Mouse (Mus musculus): ENCODE measurements at regions not wholly inside any gene's neighbourhood (a gene's known extent, or its start where the extent isn't known, plus 50 kb on each side); places are given as distances from the start of the nearest gene placed in this dataset.

- no peak for TF ChIP-seq POLR2A (IDR thresholded peaks at IDR 0.05; ENCODE audit: borderline replicate concordance, extremely low read depth, insufficient read depth, insufficient read length)
- Histone ChIP-seq H3K4me2 (replicated peaks; ENCODE audit: low read depth, low read length, severe bottlenecking) (no peak overlapping the region), H3K9ac (ENCODE audit: low read depth, low read length, severe bottlenecking) (no peak overlapping the region), H3K27ac (replicated peaks; ENCODE audit: low read depth, low read length) (no peak overlapping the region), H3K36me3 (ENCODE audit: control insufficient read depth, insufficient read depth, low read length) (no peaks in the 10 kb centered on the region), H3K4me3 (replicated peaks; ENCODE audit: low read length) (no peak overlapping the region), H3K27me3 (ENCODE audit: control insufficient read depth, insufficient read depth, low read length) (no peaks in the 10 kb centered on the region), H3K9me3 (ENCODE audit: control insufficient read depth, low read length) (no peaks in the 10 kb centered on the region), H3K4me1 (ENCODE audit: control insufficient read depth, insufficient read depth, low read length) (no peaks in the 10 kb centered on the region)
- WGBS, result 66% methylated on average over 2 of the region's 2 CpGs
- DNase-seq (ENCODE audit: low spot score), result no peak
- ATAC-seq (ENCODE audit: low FRiP score, low read depth), result no peak
Observed at GRCm38 (mm10) chr1:189099121-189099520, 91.5 kb upstream of the Kctd3 start.

GRCm38 (mm10) chr1:189092819-189093218 is 85.2 kb upstream of the Kctd3 start:
- no peak for ATAC-seq (ENCODE audit: low FRiP score, low read depth)
- no peak for TF ChIP-seq POLR2A (IDR thresholded peaks at IDR 0.05; ENCODE audit: borderline replicate concordance, extremely low read depth, insufficient read depth, insufficient read length)

GRCm38 (mm10) chr1:189085245-189085644 is 77.6 kb upstream of the Kctd3 start:
- no peak for ATAC-seq (ENCODE audit: low FRiP score, low read depth)
- Histone ChIP-seq H3K4me2 (replicated peaks; ENCODE audit: low read depth, low read length, severe bottlenecking) (no peak overlapping the region), H3K4me3 (replicated peaks; ENCODE audit: low read length) (no peak overlapping the region), H3K27me3 (ENCODE audit: control insufficient read depth, insufficient read depth, low read length) (no peaks in the 10 kb centered on the region), H3K9ac (ENCODE audit: low read depth, low read length, severe bottlenecking) (no peak overlapping the region), H3K9me3 (ENCODE audit: control insufficient read depth, low read length) (peaks cover 11% of the 10 kb centered on the region), H3K36me3 (ENCODE audit: control insufficient read depth, insufficient read depth, low read length) (no peaks in the 10 kb centered on the region), H3K27ac (replicated peaks; ENCODE audit: low read depth, low read length) (no peak overlapping the region), H3K4me1 (ENCODE audit: control insufficient read depth, insufficient read depth, low read length) (peaks cover 3% of the 10 kb centered on the region)
- DNase-seq (ENCODE audit: low spot score), result no peak
- TF ChIP-seq POLR2A (IDR thresholded peaks at IDR 0.05; ENCODE audit: borderline replicate concordance, extremely low read depth, insufficient read depth, insufficient read length), result no peak
- WGBS, result 77% methylated on average over 2 of the region's 2 CpGs

More at GRCm38 (mm10) chr1:189092819-189093218, 85.2 kb upstream of the Kctd3 start:
- H3K9ac ChIP-seq (ENCODE audit: low read depth, low read length, severe bottlenecking), result no peak overlapping the region
- H3K4me2 ChIP-seq (replicated peaks; ENCODE audit: low read depth, low read length, severe bottlenecking), result no peak overlapping the region
- no peak for DNase-seq (ENCODE audit: low spot score)
- no peaks in the 10 kb centered on the region for H3K4me1 ChIP-seq (ENCODE audit: control insufficient read depth, insufficient read depth, low read length)
- no peaks in the 10 kb centered on the region for H3K27me3 ChIP-seq (ENCODE audit: control insufficient read depth, insufficient read depth, low read length)
- H3K4me3 ChIP-seq (replicated peaks; ENCODE audit: low read length), result no peak overlapping the region
- H3K27ac ChIP-seq (replicated peaks; ENCODE audit: low read depth, low read length), result no peak overlapping the region
- 82% methylated on average over 3 of the region's 3 CpGs for WGBS
- no peaks in the 10 kb centered on the region for H3K9me3 ChIP-seq (ENCODE audit: control insufficient read depth, low read length)
- H3K36me3 ChIP-seq (ENCODE audit: control insufficient read depth, insufficient read depth, low read length), result no peaks in the 10 kb centered on the region

GRCm38 (mm10) chr1:189081267-189081666 is 73.6 kb upstream of the Kctd3 start:
- ATAC-seq (ENCODE audit: low FRiP score, low read depth) (no peak), DNase-seq (ENCODE audit: low spot score) (no peak)
- Histone ChIP-seq H3K27ac (replicated peaks; ENCODE audit: low read depth, low read length) (no peak overlapping the region), H3K27me3 (ENCODE audit: control insufficient read depth, insufficient read depth, low read length) (no peaks in the 10 kb centered on the region), H3K4me1 (ENCODE audit: control insufficient read depth, insufficient read depth, low read length) (peaks cover 3% of the 10 kb centered on the region), H3K4me3 (replicated peaks; ENCODE audit: low read length) (no peak overlapping the region), H3K9ac (ENCODE audit: low read depth, low read length, severe bottlenecking) (no peak overlapping the region), H3K36me3 (ENCODE audit: control insufficient read depth, insufficient read depth, low read length) (no peaks in the 10 kb centered on the region), H3K4me2 (replicated peaks; ENCODE audit: low read depth, low read length, severe bottlenecking) (no peak overlapping the region), H3K9me3 (ENCODE audit: control insufficient read depth, low read length) (peaks cover 11% of the 10 kb centered on the region)
- 34% methylated on average over 2 of the region's 2 CpGs for WGBS
- TF ChIP-seq POLR2A (IDR thresholded peaks at IDR 0.05; ENCODE audit: borderline replicate concordance, extremely low read depth, insufficient read depth, insufficient read length), result no peak

- Histone ChIP-seq H3K9ac (ENCODE audit: low read depth, low read length, severe bottlenecking) (no peak overlapping the region), H3K4me3 (replicated peaks; ENCODE audit: low read length) (no peak overlapping the region), H3K9me3 (ENCODE audit: control insufficient read depth, low read length) (peaks cover 11% of the 10 kb centered on the region), H3K36me3 (ENCODE audit: control insufficient read depth, insufficient read depth, low read length) (no peaks in the 10 kb centered on the region), H3K27me3 (ENCODE audit: control insufficient read depth, insufficient read depth, low read length) (no peaks in the 10 kb centered on the region), H3K27ac (replicated peaks; ENCODE audit: low read depth, low read length) (0 out of 2 replicates have a peak overlapping the region, but pooled peaks have one; percentile 22), H3K4me2 (replicated peaks; ENCODE audit: low read depth, low read length, severe bottlenecking) (peak overlapping the region; percentile 21; the same call in 1 of the 2 replicates), H3K4me1 (ENCODE audit: control insufficient read depth, insufficient read depth, low read length) (peaks cover 3% of the 10 kb centered on the region)
- 18% methylated on average over 9 of the region's 9 CpGs for WGBS
- no peak for TF ChIP-seq POLR2A (IDR thresholded peaks at IDR 0.05; ENCODE audit: borderline replicate concordance, extremely low read depth, insufficient read depth, insufficient read length)
- DNase-seq (ENCODE audit: low spot score), result peak; percentile 18
- no peak for ATAC-seq (ENCODE audit: low FRiP score, low read depth)
Observed at GRCm38 (mm10) chr1:189080797-189081196, 73.2 kb upstream of the Kctd3 start.
